Mouse (Mus musculus): Measurements from ENCODE around the gene Ezr.
"Not testable (repeated sequence)": the region's sequence is repeated elsewhere in the genome, so short reads cannot be mapped to it uniquely, and the experiment has no call there.

- TF ChIP-seq CTCF (IDR thresholded peaks at IDR 0.05; ENCODE audit: extremely low read depth, insufficient read depth, insufficient read length, insufficient replicate concordance); POLR2A (IDR thresholded peaks at IDR 0.05; ENCODE audit: low read depth, low read length): not testable (repeated sequence)
These were observed 93.2 kb downstream of the Ezr start for GRCm38 (mm10) chr17:6689344-6689743.
